Mouse (Mus musculus): ENCODE measurements around the gene Atrnl1.

DNA sequence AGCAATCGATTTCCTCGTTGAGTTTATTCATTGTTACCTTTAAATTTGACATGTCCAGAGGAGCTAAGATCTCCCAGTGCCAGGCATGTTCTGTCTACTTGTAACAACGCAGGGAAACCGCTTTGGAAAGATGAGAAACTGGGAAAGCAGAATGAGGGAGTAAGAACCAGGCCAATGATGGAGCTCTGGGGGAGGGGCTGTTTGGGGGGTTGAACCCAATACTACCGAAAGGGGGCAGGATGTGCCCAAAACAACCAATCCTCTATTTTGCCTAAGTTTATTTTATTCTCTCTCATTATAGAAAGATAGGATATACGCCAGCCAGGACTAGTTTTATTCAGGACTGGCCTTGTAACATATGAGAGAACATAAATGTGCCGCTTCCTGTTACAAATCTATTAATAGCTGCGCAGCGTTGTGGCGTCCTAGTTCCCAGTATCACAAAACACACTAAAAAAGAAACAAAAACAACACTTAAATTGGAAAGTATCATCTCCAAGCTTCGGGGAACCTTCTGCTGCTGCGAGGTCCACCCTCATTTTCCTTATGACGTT lies 359.6 kb downstream of the Atrnl1 start:
- TF ChIP-seq CTCF (IDR thresholded peaks at IDR 0.05; ENCODE audit: low read depth) (no peak), EP300 (optimal IDR thresholded peaks at IDR 0.05) (no peak)

Measured in stomach, postnatal 0 days (tissue).